Mouse (Mus musculus): ENCODE data around the gene 4930578G10Rik. TPM values are rescaled to one million over a fixed set of nuclear protein-coding genes. Genes with fewer than 3 reads are reported as not detected.

Gene 4930578G10Rik
- not detected for polyA plus RNA-seq (2017; shearing (Covaris generic))

DNA sequence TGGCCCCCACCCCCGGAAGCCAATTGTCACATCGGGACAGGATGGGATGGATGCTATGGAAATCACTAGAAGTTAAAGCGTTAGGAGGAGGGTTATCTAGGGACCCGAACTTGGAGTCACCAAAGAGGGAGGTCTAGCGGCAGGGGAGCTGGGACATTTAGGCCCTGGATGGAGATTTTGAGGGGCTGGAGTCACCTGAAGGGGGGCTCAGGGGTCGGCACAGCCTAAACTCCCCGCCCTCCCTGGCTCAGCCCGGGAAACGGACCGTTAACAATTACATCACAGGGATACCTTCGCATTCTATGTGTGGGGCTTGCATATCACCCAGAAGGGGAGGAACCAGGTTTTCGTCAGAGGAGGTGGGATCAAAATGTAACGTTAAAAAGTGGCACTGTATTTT lies at the start of gene 4930578G10Rik:
TSS of gene 4930578G10Rik (plus strand) at position 301 of the 400 bp plus-strand sequence.

DNA sequence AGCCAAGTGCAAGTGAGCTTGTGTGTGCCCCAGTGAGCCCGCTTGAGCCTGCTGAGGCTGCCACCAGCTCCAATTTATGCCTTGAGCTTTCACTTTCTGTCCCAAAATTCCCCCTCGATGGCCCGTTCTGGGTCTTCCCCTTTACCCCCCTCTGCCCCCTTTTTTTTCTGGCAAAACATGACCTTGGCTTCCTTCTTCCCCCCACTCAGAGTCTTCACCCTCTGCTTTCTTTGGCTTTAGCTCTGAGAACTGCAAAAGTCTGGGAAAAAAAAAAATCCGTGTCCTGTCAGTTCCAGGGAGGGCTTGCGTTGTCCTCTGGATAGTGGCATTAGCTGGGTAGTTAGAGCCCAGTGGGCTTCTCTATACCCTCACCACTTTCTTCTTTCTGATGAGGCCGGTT lies 21.1 kb downstream of the 4930578G10Rik start, which contains the start of gene Ccl19:
TSS of gene Ccl19 (minus strand) at position 101 of the 400 bp plus-strand sequence.

DNA sequence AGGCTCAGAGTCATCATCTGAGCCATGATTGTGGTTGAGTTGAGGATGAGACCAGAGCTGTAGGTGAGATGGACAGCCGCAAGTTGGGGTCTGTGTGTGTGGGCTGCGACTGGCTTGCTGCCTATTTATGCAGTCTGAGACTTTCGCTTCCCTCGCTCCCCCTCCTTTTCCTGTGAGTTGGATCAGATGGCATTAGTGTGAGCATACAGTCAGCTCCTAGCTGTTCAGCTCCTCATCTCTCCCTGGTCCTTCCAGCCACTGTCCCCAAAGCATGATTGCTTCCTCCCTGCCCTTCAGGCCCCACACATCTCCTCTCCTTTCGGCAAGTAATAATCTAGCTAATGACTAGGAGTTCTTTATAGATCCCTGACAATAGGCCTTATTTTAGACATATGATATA lies 38.5 kb downstream of the 4930578G10Rik start, which contains the start of gene Ccl21a:
TSS of gene Ccl21a (minus strand) at position 101 of the 400 bp plus-strand sequence.

DNA sequence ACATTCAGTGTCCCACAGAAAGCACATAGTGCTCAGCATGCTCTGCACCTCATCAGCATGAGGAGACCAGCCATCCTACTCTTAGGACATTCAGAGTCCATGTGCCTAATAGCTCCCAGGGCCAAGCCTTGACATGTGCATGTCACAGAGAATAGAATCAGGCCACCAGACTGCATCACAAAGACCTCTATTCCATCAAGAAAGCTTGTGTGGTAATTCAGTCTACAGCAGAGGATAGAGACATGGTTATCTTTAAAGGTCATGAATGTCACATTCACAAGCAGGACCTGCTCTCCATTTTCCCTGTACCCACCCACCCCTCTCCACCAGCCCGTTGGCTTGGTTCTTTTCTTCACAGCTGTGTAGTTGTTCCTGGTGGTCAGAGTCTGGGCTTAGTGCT lies 118.4 kb downstream of the 4930578G10Rik start, which contains the start of gene Fam205a1:
TSS of gene Fam205a1 (minus strand) at position 101 of the 400 bp plus-strand sequence.

DNA sequence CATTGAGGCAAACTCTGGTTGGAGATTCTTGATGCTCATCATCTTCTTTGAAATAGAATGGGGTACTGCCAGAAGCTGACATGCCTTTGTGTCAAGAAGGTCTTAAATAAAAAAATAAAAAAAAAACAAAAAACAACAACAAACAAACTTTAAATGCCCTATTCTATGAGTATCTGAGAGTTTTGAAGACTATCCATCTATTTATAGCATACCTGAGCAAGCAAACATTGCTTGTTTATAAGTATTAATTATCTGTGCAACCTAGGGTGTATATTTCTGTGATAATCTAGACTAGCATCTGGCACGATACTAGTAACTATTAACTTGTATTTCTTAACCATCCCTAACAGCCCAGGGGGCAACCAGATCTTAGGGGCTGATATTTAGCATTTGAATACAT lies 121.3 kb downstream of the 4930578G10Rik start, which contains the start of gene Gm12394:
TSS of gene Gm12394 (minus strand) at position 101 of the 400 bp plus-strand sequence.

DNA sequence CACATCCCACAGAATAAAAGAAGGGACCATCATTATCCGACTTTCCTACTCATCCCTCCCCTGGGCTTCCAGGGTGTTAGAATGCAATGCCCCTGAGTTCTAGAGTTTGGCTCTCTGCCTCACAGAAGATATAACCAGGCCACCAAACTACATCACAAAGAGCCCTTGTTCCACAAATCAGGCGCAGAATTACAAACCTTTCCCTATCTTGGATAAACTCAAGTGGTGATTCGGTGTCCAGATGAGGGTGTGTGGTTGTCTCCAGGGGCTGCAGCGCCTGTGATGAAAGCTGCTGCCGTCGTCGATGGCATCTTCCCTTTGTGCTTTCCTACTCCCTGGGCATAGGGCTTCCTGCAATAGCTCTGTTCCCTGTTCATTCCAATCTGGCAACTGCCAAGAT lies 138.8 kb downstream of the 4930578G10Rik start, which contains the start of gene Fam205c:
TSS of gene Fam205c (minus strand) at position 101 of the 400 bp plus-strand sequence.

Other genes starting within 250 kb of the 4930578G10Rik start
- gene Fam205a2, start 207.4 kb upstream of the 4930578G10Rik start, polyA plus RNA-seq (2017; shearing (Covaris generic)), result not detected
- gene Gm10591, start 123.3 kb upstream of the 4930578G10Rik start, polyA plus RNA-seq (2017; shearing (Covaris generic)), result not detected
- not detected for gene Gm2564, start 105.8 kb upstream of the 4930578G10Rik start, polyA plus RNA-seq (2017; shearing (Covaris generic))
- gene Ccl27b, start 80.3 kb upstream of the 4930578G10Rik start, polyA plus RNA-seq (2017; shearing (Covaris generic)), result not detected
- not detected for gene Il11ra2, start 73.7 kb upstream of the 4930578G10Rik start, polyA plus RNA-seq (2017; shearing (Covaris generic))
- gene Ccl19, start 21.0 kb downstream of the 4930578G10Rik start, polyA plus RNA-seq (2017; shearing (Covaris generic)), result not detected
- gene Ccl21a, start 38.4 kb downstream of the 4930578G10Rik start, polyA plus RNA-seq (2017; shearing (Covaris generic)), result not detected
- gene Fam205a1, start 118.3 kb downstream of the 4930578G10Rik start, polyA plus RNA-seq (2017; shearing (Covaris generic)), result not detected
- gene Gm12394, start 121.2 kb downstream of the 4930578G10Rik start, polyA plus RNA-seq (2017; shearing (Covaris generic)), result 0.15 TPM
- not detected for gene Fam205c, start 138.7 kb downstream of the 4930578G10Rik start, polyA plus RNA-seq (2017; shearing (Covaris generic))
- gene Phf24, start 181.1 kb downstream of the 4930578G10Rik start, polyA plus RNA-seq (2017; shearing (Covaris generic)), result 0.51 TPM
- 17.1 TPM for gene Dnajb5, start 214.3 kb downstream of the 4930578G10Rik start, polyA plus RNA-seq (2017; shearing (Covaris generic))
- not detected for gene 1700022I11Rik, start 234.1 kb downstream of the 4930578G10Rik start, polyA plus RNA-seq (2017; shearing (Covaris generic))

Measured in effector memory CD4-positive, alpha-beta T cell, adult 7 months (primary cell).